Mouse (Mus musculus) intestine, embryonic 14.5 days (tissue): ENCODE results near the gene Proz. TPM values are rescaled to one million over a fixed set of nuclear protein-coding genes. Genes with fewer than 3 reads are reported as not detected.

ENCODE experiments used
- ATAC-seq: fragments of 200-750 bp; cut with Nextera tagmentation; replicated peaks from 2 replicates; pipeline ENCODE4 v1.8.0; 2017; ENCODE audit warnings: low read depth, moderate number of reproducible peaks, moderate TSS enrichment, moderate library complexity; ENCODE audit not compliant: low FRiP score, low TSS enrichment
- DNase-seq: peaks from one replicate; pipeline ENCODE4 v3.0.0-alpha.2; 2018; ENCODE audit warnings: low spot score
- H3K27ac ChIP-seq: fragments of 300-500 bp; sonication (generic); 2 replicates; pipeline ENCODE4 v1.5.1; 2014; ENCODE audit warnings: low read depth, mild to moderate bottlenecking, control low read depth
- H3K27me3 ChIP-seq: fragments of 300-500 bp; sonication (generic); replicated peaks from 2 replicates; pipeline ENCODE4 v1.6.1; 2014; ENCODE audit warnings: low read length, control low read depth; ENCODE audit not compliant: control insufficient read depth, insufficient read depth
- H3K36me3 ChIP-seq: fragments of 300-500 bp; sonication (generic); 2 replicates; pipeline ENCODE4 v1.6.1; 2014; ENCODE audit warnings: low read length, control low read depth; ENCODE audit not compliant: control insufficient read depth, insufficient read depth
- H3K4me1 ChIP-seq: fragments of 300-500 bp; sonication (generic); replicated peaks from 2 replicates; pipeline ENCODE4 v1.6.1; 2014; ENCODE audit warnings: low read length, control low read depth, mixed read lengths; ENCODE audit not compliant: control insufficient read depth, insufficient read depth
- H3K4me2 ChIP-seq: fragments of 300-500 bp; sonication (generic); 2 replicates; pipeline ENCODE4 v1.6.1; 2014; ENCODE audit warnings: low read length
- H3K4me3 ChIP-seq: fragments of 300-500 bp; sonication (generic); 2 replicates; pipeline ENCODE4 v1.5.1; 2014; ENCODE audit warnings: low read depth, low read length, control low read depth, mixed read lengths
- H3K9ac ChIP-seq: fragments of 300-500 bp; sonication (generic); 2 replicates; pipeline ENCODE4 v1.6.1; 2014; ENCODE audit warnings: mild to moderate bottlenecking, low read length
- H3K9me3 ChIP-seq: fragments of 300-500 bp; sonication (generic); 2 replicates; pipeline ENCODE4 v1.6.1; 2016; ENCODE audit warnings: low read length, control low read depth; ENCODE audit not compliant: control insufficient read depth
- WGBS: fragments of 180-500 bp; shearing (Covaris S2); extraction: QIAGEN DNeasy Blood & Tissue Kit; methylation state at CpG from one replicate; pipeline ENCODE4 v1.1.7; 2014; 5-methylcytosine and 5-hydroxymethylcytosine counted together
- polyA plus RNA-seq: library from polyadenylated mRNA; unstranded; fragments of >200 nt; fragmentation: Nextera tagmentation; extraction: Ambion mirVana; gene quantifications from 2 replicates; pipeline ENCODE4 v1.2.1, GENCODE M21; 2014

Proz gene
- polyA plus RNA-seq, 1 experiment from 2014 or later, result 0.42 TPM

DNA sequence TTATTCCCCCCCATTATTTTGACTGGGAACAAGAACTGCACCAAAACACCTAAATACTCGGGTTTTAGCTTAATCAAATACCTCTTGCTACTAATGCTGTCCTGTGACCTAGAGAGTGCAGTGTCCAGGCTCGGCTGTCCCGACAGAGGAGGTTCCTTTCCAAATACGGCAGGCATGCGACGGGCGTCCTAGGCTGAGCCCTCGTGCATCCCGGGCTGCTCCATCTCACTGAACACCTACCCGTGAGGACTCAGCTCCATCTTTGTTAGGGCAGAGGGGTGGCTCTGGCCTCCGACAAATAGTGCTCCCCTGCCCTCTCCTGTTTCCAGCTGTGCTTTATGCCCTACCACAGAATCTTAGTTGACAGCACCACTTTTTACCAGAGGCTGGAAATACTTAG is 51.2 kb downstream of the Proz start:
- no peak overlapping the region for H3K9ac ChIP-seq
- H3K9me3 ChIP-seq, result no peaks in the 10 kb centered on the region
- peaks cover 10% of the 10 kb centered on the region; the same call in 1 of the 2 replicates for H3K4me1 ChIP-seq
- ATAC-seq (no peak), DNase-seq (no peak)
- no peak overlapping the region for H3K4me3 ChIP-seq
- peaks cover 19% of the 10 kb centered on the region for H3K36me3 ChIP-seq
- H3K27ac ChIP-seq, result no peak overlapping the region
- H3K4me2 ChIP-seq, result no peak overlapping the region
- 86% methylated on average over 11 of the region's 11 CpGs for WGBS
- no peaks in the 10 kb centered on the region for H3K27me3 ChIP-seq

DNA sequence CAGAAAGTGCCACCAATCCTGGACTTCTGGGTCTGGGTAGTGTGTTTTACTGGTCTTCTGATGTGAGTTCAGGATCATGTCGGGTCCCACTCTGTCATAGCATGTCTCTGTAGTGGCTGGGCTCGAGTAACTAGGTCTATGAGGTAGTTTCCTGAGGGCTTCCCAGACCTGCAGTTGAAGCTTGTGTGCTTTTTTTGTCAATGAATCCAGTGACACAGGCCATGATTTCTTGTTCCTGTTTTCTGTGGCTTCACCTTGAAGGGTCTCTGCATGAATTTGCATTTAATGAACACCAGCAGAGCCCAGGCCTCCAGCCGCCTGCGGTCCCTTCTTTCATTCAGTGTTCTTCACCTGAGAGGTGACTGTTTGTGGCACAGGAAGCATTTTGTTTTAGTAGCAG is 52.5 kb downstream of the Proz start:
- H3K4me1 ChIP-seq, result peaks cover 1% of the 10 kb centered on the region; the same call in 1 of the 2 replicates

DNA sequence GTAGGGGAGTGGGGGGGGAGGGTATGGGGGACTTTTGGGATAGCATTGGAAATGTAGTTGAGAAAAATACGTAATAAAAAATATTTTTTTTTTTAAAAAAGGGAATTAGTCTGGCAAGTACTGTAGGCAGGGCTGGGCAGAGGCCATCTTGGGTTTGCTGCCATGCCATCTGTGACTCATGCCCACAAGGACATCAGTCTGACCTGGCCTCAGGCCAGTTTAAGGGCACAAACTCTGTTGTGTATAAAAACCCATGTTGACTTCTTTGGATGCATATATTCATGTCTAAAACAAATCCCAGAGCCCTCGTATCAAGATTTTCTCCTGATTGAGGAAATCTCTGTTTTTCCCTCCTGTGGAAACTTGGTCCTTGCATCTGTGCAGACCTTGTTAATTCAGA is 56.4 kb downstream of the Proz start:
- WGBS, result 96% methylated on average over 2 of the region's 2 CpGs
- H3K4me2 ChIP-seq, result no peak overlapping the region

More for the DNA sequence above, 52.5 kb downstream of the Proz start:
- DNase-seq, result no peak
- Histone ChIP-seq H3K36me3 (peaks cover 24% of the 10 kb centered on the region), H3K9me3 (no peaks in the 10 kb centered on the region), H3K9ac (no peak overlapping the region), H3K4me2 (no peak overlapping the region), H3K27ac (no peak overlapping the region), H3K4me3 (no peak overlapping the region), H3K27me3 (no peaks in the 10 kb centered on the region)
- WGBS, result 92% methylated on average over 4 of the region's 4 CpGs
- no peak for ATAC-seq

DNA sequence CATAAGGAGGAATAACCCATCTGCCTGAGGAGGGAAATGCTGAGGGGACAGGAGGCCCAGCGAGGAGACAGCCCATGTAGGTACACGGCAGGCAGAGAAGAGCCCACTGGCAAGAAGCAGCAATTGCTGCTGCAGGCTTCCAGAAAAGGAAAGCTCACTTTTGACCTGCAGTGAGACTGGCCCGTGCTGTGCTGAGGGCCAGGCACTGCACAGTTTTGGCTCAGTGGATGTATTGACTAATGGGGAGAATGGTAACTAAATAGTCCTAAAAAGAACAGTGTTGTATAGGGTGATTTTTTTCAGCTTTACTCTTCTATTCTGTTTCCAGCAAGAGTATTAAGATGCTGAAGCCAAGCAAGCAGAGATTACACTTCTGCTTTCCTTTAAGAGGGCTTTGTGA is 57.8 kb downstream of the Proz start:
- Histone ChIP-seq H3K4me1 (no peaks in the 10 kb centered on the region), H3K9ac (no peak overlapping the region), H3K9me3 (no peaks in the 10 kb centered on the region), H3K27ac (no peak overlapping the region), H3K27me3 (no peaks in the 10 kb centered on the region), H3K36me3 (peaks cover 58% of the 10 kb centered on the region), H3K4me3 (no peak overlapping the region), H3K4me2 (no peak overlapping the region)
- WGBS, result 87% methylated on average over 3 of the region's 3 CpGs
- ATAC-seq (no peak), DNase-seq (no peak)

More for the DNA sequence above, 56.4 kb downstream of the Proz start:
- Histone ChIP-seq H3K9ac (no peak overlapping the region), H3K27ac (no peak overlapping the region), H3K36me3 (peaks cover 49% of the 10 kb centered on the region), H3K4me1 (no peaks in the 10 kb centered on the region), H3K9me3 (no peaks in the 10 kb centered on the region), H3K27me3 (no peaks in the 10 kb centered on the region), H3K4me3 (no peak overlapping the region)
- DNase-seq (no peak), ATAC-seq (no peak)

DNA sequence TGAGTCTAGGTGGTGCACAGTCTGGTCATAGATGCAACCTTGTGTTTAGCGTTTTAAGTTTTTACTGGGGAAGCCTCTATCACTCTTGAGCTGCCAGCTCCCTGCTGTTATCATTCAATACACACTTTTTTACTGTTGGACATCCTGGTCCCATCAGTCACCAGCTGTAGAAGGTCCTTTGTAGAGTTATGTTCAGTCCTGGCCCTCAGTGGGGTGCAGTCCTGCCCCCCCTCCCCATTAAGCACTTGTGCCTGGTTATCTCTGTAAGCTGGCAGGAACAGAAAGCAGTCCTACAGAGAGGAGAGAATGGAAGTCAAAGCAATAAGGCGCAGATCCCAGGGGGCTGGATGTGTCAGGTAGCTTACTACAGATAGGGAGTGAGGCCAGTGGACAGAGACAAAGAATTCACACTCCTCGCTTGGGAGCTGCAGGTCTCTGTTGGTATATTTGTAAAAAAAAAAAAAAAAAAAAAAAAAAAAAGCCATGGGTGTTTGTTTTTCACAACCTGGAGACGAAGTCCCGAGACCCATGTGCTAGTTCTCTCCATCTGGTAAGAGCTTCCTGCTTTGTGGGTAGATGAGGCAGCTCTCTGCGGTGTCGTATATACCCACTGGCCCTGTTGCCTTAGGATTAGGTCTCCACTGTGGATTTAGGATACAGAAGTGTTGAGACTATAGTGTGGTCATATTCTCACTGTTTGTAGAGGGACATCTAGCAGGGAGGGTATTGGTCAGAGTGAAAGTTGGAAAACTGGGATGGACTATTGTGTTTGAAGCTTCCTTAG is 60.4 kb downstream of the Proz start:
- Histone ChIP-seq H3K27ac (no peak overlapping the region), H3K4me2 (no peak overlapping the region), H3K27me3 (no peaks in the 10 kb centered on the region), H3K4me3 (no peak overlapping the region), H3K9me3 (no peaks in the 10 kb centered on the region), H3K9ac (no peak overlapping the region), H3K36me3 (peaks cover 72% of the 10 kb centered on the region), H3K4me1 (no peaks in the 10 kb centered on the region)
- ATAC-seq, result no peak
- WGBS, result 89% methylated on average over 7 of the region's 7 CpGs
- no peak for DNase-seq

DNA sequence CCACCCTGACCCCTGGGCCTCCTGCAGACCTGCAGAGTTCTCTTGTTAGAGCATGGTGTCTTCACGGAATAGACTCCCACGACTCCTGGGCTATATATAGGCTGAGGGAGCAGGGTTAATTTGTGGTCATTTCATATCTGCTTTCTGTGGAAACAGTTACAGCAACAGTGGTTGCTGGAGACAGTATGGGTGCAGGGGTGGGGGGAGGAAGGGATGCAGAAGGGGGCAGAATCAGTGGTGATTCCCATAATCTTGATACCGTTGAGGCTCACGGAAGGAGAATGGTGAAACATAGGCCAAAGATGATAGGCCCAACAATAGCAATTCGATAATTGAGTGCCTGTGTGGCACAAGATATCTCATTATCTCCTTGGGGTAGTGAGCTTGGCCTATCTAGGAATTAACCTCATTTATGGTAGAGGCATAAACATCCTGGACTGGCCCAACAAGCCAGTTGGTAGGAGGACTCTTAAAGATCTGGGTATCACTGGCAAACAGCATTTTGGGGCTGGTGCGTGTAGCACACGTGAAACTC is 62.2 kb downstream of the Proz start:
- no peak overlapping the region for H3K9ac ChIP-seq
- 93% methylated on average over 7 of the region's 7 CpGs for WGBS
- no peak for ATAC-seq

DNA sequence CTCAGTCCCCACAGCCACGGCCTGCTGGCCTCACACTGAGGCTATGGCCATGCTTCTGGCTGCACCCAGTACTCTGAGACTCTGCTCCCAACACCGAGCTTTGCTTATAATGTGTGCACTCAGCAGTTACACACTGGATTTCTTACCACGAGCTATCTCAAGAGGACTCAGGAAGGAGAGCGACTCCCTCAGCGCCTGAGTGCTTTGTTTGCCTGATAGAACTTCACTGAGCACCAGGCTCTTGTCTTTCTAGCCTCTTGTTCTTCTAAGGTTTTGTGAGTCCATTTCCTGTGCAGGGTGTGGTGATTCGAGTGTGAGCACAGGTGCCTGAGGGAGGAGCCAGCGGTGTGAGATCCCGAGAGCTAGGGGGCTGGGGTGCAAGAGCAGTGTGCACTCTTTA is 64.2 kb downstream of the Proz start:
- no peaks in the 10 kb centered on the region for H3K4me1 ChIP-seq
- ATAC-seq (no peak), DNase-seq (no peak)
- no peak overlapping the region for H3K4me2 ChIP-seq
- WGBS, result 90% methylated on average over 8 of the region's 8 CpGs
- no peaks in the 10 kb centered on the region for H3K9me3 ChIP-seq
- H3K9ac ChIP-seq, result no peak overlapping the region
- H3K27me3 ChIP-seq, result no peaks in the 10 kb centered on the region
- H3K36me3 ChIP-seq, result peaks cover 86% of the 10 kb centered on the region
- no peak overlapping the region for H3K4me3 ChIP-seq
- H3K27ac ChIP-seq, result no peak overlapping the region

More for the DNA sequence above, 62.2 kb downstream of the Proz start:
- Histone ChIP-seq H3K4me2 (no peak overlapping the region), H3K4me1 (no peaks in the 10 kb centered on the region), H3K4me3 (no peak overlapping the region), H3K27ac (no peak overlapping the region), H3K9me3 (no peaks in the 10 kb centered on the region), H3K27me3 (no peaks in the 10 kb centered on the region), H3K36me3 (peaks cover 81% of the 10 kb centered on the region)
- DNase-seq, result no peak
